Comparison of ENCODE assay signal across 15 mouse cellular contexts in the genomic region with DNA sequence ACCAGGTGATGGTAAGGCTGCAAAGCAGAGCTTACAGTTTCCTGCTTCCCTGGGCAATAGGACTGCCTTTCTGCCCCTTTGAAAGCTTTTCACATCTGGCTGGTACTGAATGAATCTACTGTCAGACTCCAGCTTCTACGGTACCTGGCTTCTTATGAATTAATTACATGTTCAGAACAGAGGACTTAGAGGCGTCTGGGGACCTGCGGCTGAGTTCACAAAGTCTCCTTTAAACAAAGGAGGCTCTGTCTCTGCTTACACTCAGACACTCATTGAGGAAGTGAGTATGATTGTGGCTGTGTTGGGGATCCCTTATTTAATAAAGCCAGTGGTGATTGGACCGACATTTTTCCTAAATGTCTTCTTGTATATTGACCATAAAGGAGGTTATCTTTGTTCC.
DNase-seq lines count a peak whose midpoint lies in the region; ATAC-seq and TF ChIP-seq lines count a peak whose summit lies in the region.
"Had no signal": no experiment of that assay in that cellular context is flagged by ENCODE, and none has a peak within 500 bp of the region (broad histone marks: within the 10 kb centered on the region; RNA-seq: fewer than 3 reads in every experiment).

No protein-coding gene starts in this region.

- DNase-seq in hindbrain, embryonic 10.5 days (ENCODE audit: low spot score), result no peak
- peak; percentile 15 for DNase-seq in CH12.LX (ENCODE audit: extremely low read depth)
- DNase-seq in embryonic facial prominence, embryonic 11.5 days (ENCODE audit: low spot score), result peak; percentile 52
- DNase-seq in limb, embryonic 11.5 days (ENCODE audit: low spot score), result peak; percentile 32
- no peak for DNase-seq in kidney, adult 18-20 months
- DNase-seq in frontal cortex, postnatal 14 days (ENCODE audit: low spot score in 2 of 2), result no peak
- DNase-seq in thymus, adult 2 months, result no peak
- DNase-seq: adrenal gland, adult 2 months; cerebellum, adult 9-10 months; forebrain, postnatal 0 days; kidney, postnatal 14 days; spleen, adult 18-20 months had no signal

- dilution Hi-C loops in CH12.LX (cut with MboI; ENCODE audit: extremely low pct_ligation_motif_present, extremely low pct_unique_long_range_greater_than_20kb, low sequenced_read_pairs), result no loop called here

- no peaks in the 10 kb centered on the region for H3K36me3 ChIP-seq in hindbrain, embryonic 12.5 days
- H3K36me3 ChIP-seq in hindbrain, embryonic 10.5 days, result no peaks in the 10 kb centered on the region
- H3K36me3 ChIP-seq in CH12.LX (replicated peaks in 1 of 2; ENCODE audit: control insufficient read depth in 1 of 2, insufficient read depth in 1 of 2, low read length in 1 of 2), result no peaks in the 10 kb centered on the region
- H3K36me3 ChIP-seq in embryonic facial prominence, embryonic 11.5 days (replicated peaks; ENCODE audit: control insufficient read depth, insufficient read depth, low read depth, low read length), result no peaks in the 10 kb centered on the region
- no peaks in the 10 kb centered on the region for H3K36me3 ChIP-seq in limb, embryonic 11.5 days (ENCODE audit: control insufficient read depth, insufficient read depth, low read length)
- H3K36me3 ChIP-seq in thymus, adult 2 months (ENCODE audit: control insufficient read depth, insufficient read depth, low read length), result no peaks in the 10 kb centered on the region
- H3K36me3 ChIP-seq: hindbrain, embryonic 15.5 days; lung, embryonic 15.5 days had no signal

- no peak overlapping the region for H3K27ac ChIP-seq in hindbrain, embryonic 12.5 days
- H3K27ac ChIP-seq in hindbrain, embryonic 10.5 days, result no peak overlapping the region; the same call in 1 of the 2 replicates
- H3K27ac ChIP-seq in CH12.LX (ENCODE audit: insufficient read depth, low read depth), result no peak overlapping the region
- no peak overlapping the region for H3K27ac ChIP-seq in embryonic facial prominence, embryonic 11.5 days (replicated peaks; ENCODE audit: low read depth, low read length)
- peak overlapping the region; percentile 52; the same call in 1 of the 2 replicates for H3K27ac ChIP-seq in limb, embryonic 11.5 days (replicated peaks; ENCODE audit: low read depth, low read length)
- H3K27ac ChIP-seq in thymus, adult 2 months (ENCODE audit: control insufficient read depth, insufficient read depth, low read length), result no peak overlapping the region
- H3K27ac ChIP-seq: hindbrain, embryonic 15.5 days; lung, embryonic 15.5 days had no signal

- TF ChIP-seq RAD21 in CH12.LX (IDR thresholded peaks at IDR 0.05; ENCODE audit: low read depth, low read length), result no peak

- H3K9me3 ChIP-seq in hindbrain, embryonic 12.5 days (replicated peaks), result no peaks in the 10 kb centered on the region
- H3K9me3 ChIP-seq in hindbrain, embryonic 10.5 days, result no peaks in the 10 kb centered on the region
- no peaks in the 10 kb centered on the region for H3K9me3 ChIP-seq in CH12.LX (replicated peaks; ENCODE audit: low read length)
- no peaks in the 10 kb centered on the region for H3K9me3 ChIP-seq in embryonic facial prominence, embryonic 11.5 days (replicated peaks; ENCODE audit: control insufficient read depth, low read length)
- H3K9me3 ChIP-seq in limb, embryonic 11.5 days (ENCODE audit: control insufficient read depth, low read length), result no peaks in the 10 kb centered on the region
- H3K9me3 ChIP-seq: hindbrain, embryonic 15.5 days; lung, embryonic 15.5 days had no signal

- no peaks in the 10 kb centered on the region for H3K4me1 ChIP-seq in hindbrain, embryonic 12.5 days
- no peaks in the 10 kb centered on the region for H3K4me1 ChIP-seq in hindbrain, embryonic 10.5 days (replicated peaks)
- H3K4me1 ChIP-seq in CH12.LX (ENCODE audit: control insufficient read depth in 1 of 2, insufficient read depth in 2 of 2), result no peaks in the 10 kb centered on the region
- no peaks in the 10 kb centered on the region for H3K4me1 ChIP-seq in embryonic facial prominence, embryonic 11.5 days (ENCODE audit: control insufficient read depth, insufficient read depth, low read length)
- no peaks in the 10 kb centered on the region for H3K4me1 ChIP-seq in limb, embryonic 11.5 days (ENCODE audit: control insufficient read depth, insufficient read depth, low read length)
- no peaks in the 10 kb centered on the region for H3K4me1 ChIP-seq in thymus, adult 2 months (replicated peaks; ENCODE audit: control insufficient read depth, insufficient read depth, low read length)
- H3K4me1 ChIP-seq: hindbrain, embryonic 15.5 days; lung, embryonic 15.5 days had no signal

- no peak overlapping the region for H3K9ac ChIP-seq in hindbrain, embryonic 12.5 days
- no peak overlapping the region for H3K9ac ChIP-seq in CH12.LX (ENCODE audit: insufficient read depth, low read depth)
- H3K9ac ChIP-seq in embryonic facial prominence, embryonic 11.5 days (replicated peaks; ENCODE audit: low read length), result no peak overlapping the region
- no peak overlapping the region for H3K9ac ChIP-seq in limb, embryonic 11.5 days (ENCODE audit: low read length)
- H3K9ac ChIP-seq: forebrain, postnatal 0 days; hindbrain, embryonic 15.5 days; lung, embryonic 15.5 days had no signal

- in situ Hi-C loops in CH12.LX (cut with MboI; ENCODE audit: low pct_ligation_motif_present, low pct_unique_long_range_greater_than_20kb, low sequenced_read_pairs), result no loop called here

- no peak for TF ChIP-seq CTCF in CH12.LX (conservative IDR thresholded peaks at IDR 0.05 in 1 of 2, IDR thresholded peaks at IDR 0.05 in 1 of 2; ENCODE audit: low read depth in 2 of 2, low read length in 2 of 2)
- no peak for TF ChIP-seq CTCF in thymus, adult 2 months (IDR thresholded peaks at IDR 0.05; ENCODE audit: borderline replicate concordance, control insufficient read depth, extremely low read depth, insufficient read depth, low read length, poor library complexity)

- TF ChIP-seq EP300 in CH12.LX (IDR thresholded peaks at IDR 0.05; ENCODE audit: low read length), result no peak

- no peaks in the 10 kb centered on the region for H3K79me2 ChIP-seq in CH12.LX (replicated peaks; ENCODE audit: control insufficient read depth, extremely low read depth, insufficient read depth, poor library complexity, severe bottlenecking)

- WGBS in hindbrain, embryonic 12.5 days, result 42% methylated on average over 4 of the region's 4 CpGs
- WGBS in hindbrain, embryonic 10.5 days, result 58% methylated on average over 4 of the region's 4 CpGs
- 19% methylated on average over 4 of the region's 4 CpGs for WGBS in embryonic facial prominence, embryonic 11.5 days
- 34% methylated on average over 4 of the region's 4 CpGs for WGBS in limb, embryonic 11.5 days
- 85% methylated on average over 4 of the region's 4 CpGs for WGBS in thymus, adult 2 months

- no peak for TF ChIP-seq POLR2A in CH12.LX (IDR thresholded peaks at IDR 0.05; ENCODE audit: low read depth, low read length)
- no peak for TF ChIP-seq POLR2A in thymus, adult 2 months (IDR thresholded peaks at IDR 0.05; ENCODE audit: control insufficient read depth, extremely low read depth, insufficient read depth, low read length, poor library complexity)

- peak; percentile 50; the same call in 1 of the 2 replicates for ATAC-seq in hindbrain, embryonic 12.5 days (ENCODE audit: low FRiP score)
- no peak for ATAC-seq in embryonic facial prominence, embryonic 11.5 days (replicated peaks; ENCODE audit: insufficient number of reproducible peaks, low FRiP score, low TSS enrichment, low read depth)
- ATAC-seq in limb, embryonic 11.5 days (ENCODE audit: insufficient number of reproducible peaks, low FRiP score, low TSS enrichment, low read depth), result peak; percentile 85
- ATAC-seq: forebrain, postnatal 0 days had no signal

- H3K4me3 ChIP-seq in hindbrain, embryonic 12.5 days, result no peak overlapping the region
- no peak overlapping the region for H3K4me3 ChIP-seq in hindbrain, embryonic 10.5 days
- H3K4me3 ChIP-seq in CH12.LX (replicated peaks in 1 of 3; ENCODE audit: low read depth in 2 of 3, low read length in 2 of 3, poor library complexity in 1 of 3), result no peak overlapping the region
- H3K4me3 ChIP-seq in embryonic facial prominence, embryonic 11.5 days (ENCODE audit: low read depth, low read length), result no peak overlapping the region
- no peak overlapping the region for H3K4me3 ChIP-seq in limb, embryonic 11.5 days (ENCODE audit: low read depth, low read length)
- H3K4me3 ChIP-seq in thymus, adult 2 months (ENCODE audit: control insufficient read depth, insufficient read depth, low read length), result no peak overlapping the region
- H3K4me3 ChIP-seq: hindbrain, embryonic 15.5 days; lung, embryonic 15.5 days had no signal

- H3K27me3 ChIP-seq in hindbrain, embryonic 12.5 days, result no peaks in the 10 kb centered on the region
- H3K27me3 ChIP-seq in hindbrain, embryonic 10.5 days (ENCODE audit: insufficient read depth, poor library complexity, severe bottlenecking), result no peaks in the 10 kb centered on the region
- H3K27me3 ChIP-seq in CH12.LX (replicated peaks), result no peaks in the 10 kb centered on the region
- H3K27me3 ChIP-seq in embryonic facial prominence, embryonic 11.5 days (ENCODE audit: control insufficient read depth, insufficient read depth, low read length), result no peaks in the 10 kb centered on the region
- H3K27me3 ChIP-seq in limb, embryonic 11.5 days (ENCODE audit: control insufficient read depth, insufficient read depth, low read length), result no peaks in the 10 kb centered on the region
- H3K27me3 ChIP-seq in thymus, adult 2 months (ENCODE audit: control insufficient read depth, insufficient read depth, low read length), result no peaks in the 10 kb centered on the region
- H3K27me3 ChIP-seq: hindbrain, embryonic 15.5 days; lung, embryonic 15.5 days had no signal

- H3K4me2 ChIP-seq in hindbrain, embryonic 12.5 days (replicated peaks), result no peak overlapping the region
- no peak overlapping the region for H3K4me2 ChIP-seq in CH12.LX (ENCODE audit: insufficient read depth, low read depth, poor library complexity, severe bottlenecking)
- H3K4me2 ChIP-seq in embryonic facial prominence, embryonic 11.5 days (ENCODE audit: low read depth, low read length), result no peak overlapping the region
- H3K4me2 ChIP-seq in limb, embryonic 11.5 days (ENCODE audit: low read depth, severe bottlenecking), result no peak overlapping the region
- H3K4me2 ChIP-seq: hindbrain, embryonic 15.5 days; lung, embryonic 15.5 days had no signal

TF ChIP-seq in CH12.LX, 34 proteins besides CTCF, POLR2A, EP300 and RAD21:
- TF ChIP-seq SIN3A (IDR thresholded peaks at IDR 0.05; ENCODE audit: low read length), result no peak
- TF ChIP-seq USF2 (conservative IDR thresholded peaks at IDR 0.05; ENCODE audit: low read depth, low read length), result no peak
- TF ChIP-seq RCOR1 (conservative IDR thresholded peaks at IDR 0.05; ENCODE audit: low read depth, low read length), result no peak
- no peak for TF ChIP-seq ETS1 (conservative IDR thresholded peaks at IDR 0.05; ENCODE audit: low read depth, low read length)

Comparison
In these comparisons a context has a peak if more than half of its experiments do, and no peak if none do; other contexts are left out.
1. DNase-seq: peak in CH12.LX (single experiment), embryonic facial prominence, embryonic 11.5 days (single experiment) and limb, embryonic 11.5 days (single experiment); none in hindbrain, embryonic 10.5 days (single experiment), kidney, adult 18-20 months (single experiment), frontal cortex, postnatal 14 days (0 of 2) and thymus, adult 2 months (single experiment).